Mouse (Mus musculus): ENCODE data around the gene Cd248. TPM values are rescaled to one million over a fixed set of nuclear protein-coding genes. Genes with fewer than 3 reads are reported as not detected.

Gene Cd248
- total and polyA plus RNA-seq, 2 experiments from 2014 or later: 7.8 to 24.4 TPM

DNA sequence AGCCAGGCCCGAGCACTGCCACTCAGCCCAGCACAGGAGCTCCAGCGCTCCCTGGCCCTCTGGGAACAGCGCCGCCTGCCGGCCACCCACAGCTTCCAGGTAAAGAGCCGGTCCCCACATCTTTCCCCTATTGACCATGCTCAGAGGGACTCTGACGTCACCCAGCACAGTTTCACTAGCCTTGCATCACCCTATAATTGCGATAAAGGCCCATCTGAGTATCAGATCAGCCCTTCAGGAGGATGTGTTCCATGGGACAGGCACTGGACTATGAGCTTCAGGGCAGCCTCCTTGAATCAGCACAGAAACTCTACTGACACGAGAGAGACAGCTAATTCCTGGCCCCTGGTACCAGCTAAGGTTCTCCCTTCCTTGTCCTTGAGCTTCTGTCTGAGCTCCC, 14.0 kb upstream of the Cd248 start:
- Histone ChIP-seq H3K4me2 (ENCODE audit: low read depth, low read length) (no peak overlapping the region), H3K9ac (replicated peaks; ENCODE audit: low read depth, low read length) (no peak overlapping the region), H3K27ac (ENCODE audit: low read depth) (no peak overlapping the region), H3K9me3 (replicated peaks; ENCODE audit: control insufficient read depth, low read length) (no peaks in the 10 kb centered on the region), H3K4me1 (ENCODE audit: control insufficient read depth, insufficient read depth) (peaks cover 13% of the 10 kb centered on the region), H3K36me3 (replicated peaks; ENCODE audit: control insufficient read depth, insufficient read depth, low read length) (peaks cover 9% of the 10 kb centered on the region), H3K27me3 (ENCODE audit: control insufficient read depth, insufficient read depth, low read length) (peaks cover 17% of the 10 kb centered on the region; the same call in 1 of the 2 replicates), H3K4me3 (ENCODE audit: low read depth, low read length) (no peak overlapping the region)
- 28% methylated on average over 9 of the region's 9 CpGs for WGBS
- no peak for DNase-seq (ENCODE audit: low spot score)
- ATAC-seq (ENCODE audit: insufficient read depth, low read depth): no peak
- no peak for TF ChIP-seq EP300 (IDR thresholded peaks at IDR 0.05; ENCODE audit: low read depth)
- peak; percentile 55 for TF ChIP-seq CTCF (IDR thresholded peaks at IDR 0.05; ENCODE audit: low read depth)

DNA sequence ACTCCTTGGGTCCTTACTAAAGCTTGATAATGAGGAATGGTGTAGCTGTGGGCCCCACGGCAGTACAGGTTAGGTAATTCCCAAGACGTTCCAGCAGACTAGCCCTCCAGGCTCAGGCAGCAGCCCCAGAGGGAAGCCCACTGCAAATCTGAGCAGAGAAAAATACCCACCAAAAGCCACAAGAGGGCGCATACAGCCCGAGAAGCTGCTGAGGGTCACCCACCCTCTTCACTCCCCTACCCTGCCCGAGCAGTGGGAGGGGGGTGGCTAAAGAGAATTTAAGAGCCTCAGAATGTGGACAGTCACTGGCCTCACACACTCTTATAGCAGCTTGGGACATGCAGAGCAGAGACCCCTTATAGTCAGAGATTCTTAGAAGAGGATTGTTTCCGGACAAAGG, 11.6 kb upstream of the Cd248 start:
- TF ChIP-seq EP300 (IDR thresholded peaks at IDR 0.05; ENCODE audit: low read depth) (no peak), CTCF (IDR thresholded peaks at IDR 0.05; ENCODE audit: low read depth) (peak; percentile 59)
- 0 out of 2 replicates have a peak, but pooled peaks have one; percentile 2 for ATAC-seq (ENCODE audit: insufficient read depth, low read depth)
- Histone ChIP-seq H3K4me2 (ENCODE audit: low read depth, low read length) (no peak overlapping the region), H3K9ac (replicated peaks; ENCODE audit: low read depth, low read length) (no peak overlapping the region), H3K27me3 (ENCODE audit: control insufficient read depth, insufficient read depth, low read length) (peaks cover 17% of the 10 kb centered on the region; the same call in 1 of the 2 replicates), H3K4me1 (ENCODE audit: control insufficient read depth, insufficient read depth) (peaks cover 18% of the 10 kb centered on the region), H3K4me3 (ENCODE audit: low read depth, low read length) (no peak overlapping the region), H3K27ac (ENCODE audit: low read depth) (no peak overlapping the region), H3K36me3 (replicated peaks; ENCODE audit: control insufficient read depth, insufficient read depth, low read length) (no peaks in the 10 kb centered on the region), H3K9me3 (replicated peaks; ENCODE audit: control insufficient read depth, low read length) (no peaks in the 10 kb centered on the region)
- WGBS: 14% methylated on average over 6 of the region's 6 CpGs
- no peak for DNase-seq (ENCODE audit: low spot score)

- Histone ChIP-seq H3K4me3 (ENCODE audit: low read depth, low read length) (no peak overlapping the region), H3K9ac (replicated peaks; ENCODE audit: low read depth, low read length) (no peak overlapping the region), H3K4me1 (ENCODE audit: control insufficient read depth, insufficient read depth) (peaks cover 16% of the 10 kb centered on the region; the same call in 1 of the 2 replicates), H3K36me3 (replicated peaks; ENCODE audit: control insufficient read depth, insufficient read depth, low read length) (no peaks in the 10 kb centered on the region), H3K4me2 (ENCODE audit: low read depth, low read length) (no peak overlapping the region), H3K9me3 (replicated peaks; ENCODE audit: control insufficient read depth, low read length) (no peaks in the 10 kb centered on the region), H3K27me3 (ENCODE audit: control insufficient read depth, insufficient read depth, low read length) (peaks cover 7% of the 10 kb centered on the region; the same call in 1 of the 2 replicates), H3K27ac (ENCODE audit: low read depth) (peak overlapping the region; percentile 66)
- TF ChIP-seq CTCF (IDR thresholded peaks at IDR 0.05; ENCODE audit: low read depth): no peak
- no peak for TF ChIP-seq EP300 (IDR thresholded peaks at IDR 0.05; ENCODE audit: low read depth)
- no peak for DNase-seq (ENCODE audit: low spot score)
- 32% methylated on average over 16 of the region's 16 CpGs for WGBS
- no peak for ATAC-seq (ENCODE audit: insufficient read depth, low read depth)
These were observed 9.8 kb upstream of the Cd248 start for GRCm38 (mm10) chr19:5057876-5058775.

- WGBS: 25% methylated on average over 10 of the region's 10 CpGs
- H3K4me3 ChIP-seq (ENCODE audit: low read depth, low read length): no peak overlapping the region
- no peak overlapping the region for H3K4me2 ChIP-seq (ENCODE audit: low read depth, low read length)
- no peaks in the 10 kb centered on the region for H3K9me3 ChIP-seq (replicated peaks; ENCODE audit: control insufficient read depth, low read length)
- peaks cover 16% of the 10 kb centered on the region; the same call in 1 of the 2 replicates for H3K4me1 ChIP-seq (ENCODE audit: control insufficient read depth, insufficient read depth)
- ATAC-seq (ENCODE audit: insufficient read depth, low read depth) (peak; percentile 32), DNase-seq (ENCODE audit: low spot score) (no peak)
- TF ChIP-seq EP300 (IDR thresholded peaks at IDR 0.05; ENCODE audit: low read depth) (no peak), CTCF (IDR thresholded peaks at IDR 0.05; ENCODE audit: low read depth) (no peak)
- H3K27ac ChIP-seq (ENCODE audit: low read depth): peak overlapping the region; percentile 66
- 0 out of 2 replicates have a peak, but pooled peaks cover 3% of the 10 kb centered on the region for H3K27me3 ChIP-seq (ENCODE audit: control insufficient read depth, insufficient read depth, low read length)
- no peaks in the 10 kb centered on the region for H3K36me3 ChIP-seq (replicated peaks; ENCODE audit: control insufficient read depth, insufficient read depth, low read length)
- 0 out of 2 replicates have a peak overlapping the region, but pooled peaks have one; percentile 32 for H3K9ac ChIP-seq (replicated peaks; ENCODE audit: low read depth, low read length)
These were observed 8.8 kb upstream of the Cd248 start for GRCm38 (mm10) chr19:5058801-5059771.
